Mouse (Mus musculus) kidney, embryonic 14.5 days (tissue): Measurements from ENCODE around the gene Plce1. TPM values are rescaled to one million over a fixed set of nuclear protein-coding genes. Genes with fewer than 3 reads are reported as not detected.

Experiments used
- ATAC-seq: fragments of 200-750 bp; cut with Nextera tagmentation; 2 replicates; pipeline ENCODE4 v1.8.0; 2017; ENCODE audit warnings: moderate number of reproducible peaks, mild to moderate bottlenecking, moderate TSS enrichment, moderate library complexity; ENCODE audit not compliant: low FRiP score, low TSS enrichment
- H3K27ac ChIP-seq: fragments of 300-500 bp; sonication (generic); 2 replicates; pipeline ENCODE4 v1.5.1; 2014; ENCODE audit warnings: low read depth, mild to moderate bottlenecking, low read length, moderate library complexity, mixed read lengths
- H3K27me3 ChIP-seq: fragments of 300-500 bp; sonication (generic); 2 replicates; pipeline ENCODE4 v1.6.1; 2014; ENCODE audit warnings: mild to moderate bottlenecking, low read length; ENCODE audit not compliant: control insufficient read depth, insufficient read depth
- H3K36me3 ChIP-seq: fragments of 300-500 bp; sonication (generic); 2 replicates; pipeline ENCODE4 v1.6.1; 2014; ENCODE audit warnings: low read length, mixed read lengths; ENCODE audit not compliant: control insufficient read depth, insufficient read depth
- H3K4me1 ChIP-seq: fragments of 300-500 bp; sonication (generic); 2 replicates; pipeline ENCODE4 v1.6.1; 2014; ENCODE audit warnings: low read length, mixed read lengths; ENCODE audit not compliant: control insufficient read depth, insufficient read depth
- H3K4me2 ChIP-seq: fragments of 300-500 bp; sonication (generic); replicated peaks from 2 replicates; pipeline ENCODE4 v1.6.1; 2014; ENCODE audit warnings: low read depth, mild to moderate bottlenecking, low read length
- H3K4me3 ChIP-seq: fragments of 300-500 bp; sonication (generic); 2 replicates; pipeline ENCODE4 v1.5.1; 2014; ENCODE audit warnings: mild to moderate bottlenecking, low read length
- H3K9ac ChIP-seq: fragments of 300-500 bp; sonication (generic); 2 replicates; pipeline ENCODE4 v1.6.1; 2014; ENCODE audit warnings: low read depth, mild to moderate bottlenecking, low read length, moderate library complexity
- H3K9me3 ChIP-seq: fragments of 300-500 bp; sonication (generic); 2 replicates; pipeline ENCODE4 v1.6.1; 2016; ENCODE audit warnings: low read length; ENCODE audit not compliant: control insufficient read depth
- WGBS: fragments of 180-500 bp; shearing (Covaris S2); extraction: QIAGEN DNeasy Blood & Tissue Kit; methylation state at CpG from one replicate; pipeline ENCODE4 v1.1.7; 2014; 5-methylcytosine and 5-hydroxymethylcytosine counted together
- polyA plus RNA-seq: library from polyadenylated mRNA; unstranded; fragments of >200 nt; fragmentation: Nextera tagmentation; extraction: Ambion mirVana; gene quantifications from 2 replicates; pipeline ENCODE4 v1.2.1, GENCODE M21; 2014

Gene Plce1
- polyA plus RNA-seq, 1 experiment from 2014 or later: 3.6 TPM

- H3K9ac ChIP-seq: no peak overlapping the region
These were observed 1.7 kb downstream of the Plce1 start for GRCm38 (mm10) chr19:38482406-38483181.

GRCm38 (mm10) chr19:38485779-38486555 lies 5.1 kb downstream of the Plce1 start:
- no peak overlapping the region for H3K27ac ChIP-seq
- H3K27me3 ChIP-seq: peaks cover 5% of the 10 kb centered on the region
- WGBS: 16% methylated on average over 11 of the region's 11 CpGs
- no peak overlapping the region for H3K4me2 ChIP-seq
- no peak overlapping the region for H3K4me3 ChIP-seq
- H3K9ac ChIP-seq: no peak overlapping the region
- 0 out of 2 replicates have a peak, but pooled peaks cover 3% of the 10 kb centered on the region for H3K4me1 ChIP-seq
- H3K36me3 ChIP-seq: no peaks in the 10 kb centered on the region
- ATAC-seq: no peak
- no peaks in the 10 kb centered on the region for H3K9me3 ChIP-seq

More at GRCm38 (mm10) chr19:38482406-38483181, 1.7 kb downstream of the Plce1 start:
- no peaks in the 10 kb centered on the region for H3K36me3 ChIP-seq
- H3K27ac ChIP-seq: no peak overlapping the region
- no peaks in the 10 kb centered on the region for H3K9me3 ChIP-seq
- WGBS: 21% methylated on average over 19 of the region's 19 CpGs
- peaks cover 9% of the 10 kb centered on the region for H3K27me3 ChIP-seq
- peak overlapping the region; percentile 61; the same call in 1 of the 2 replicates for H3K4me3 ChIP-seq
- H3K4me1 ChIP-seq: 0 out of 2 replicates have a peak, but pooled peaks cover 3% of the 10 kb centered on the region
- peak overlapping the region; percentile 96 for H3K4me2 ChIP-seq
- no peak for ATAC-seq

- Histone ChIP-seq H3K36me3 (no peaks in the 10 kb centered on the region), H3K9ac (no peak overlapping the region), H3K4me3 (no peak overlapping the region), H3K4me1 (no peaks in the 10 kb centered on the region), H3K27me3 (peaks cover 3% of the 10 kb centered on the region; the same call in 1 of the 2 replicates), H3K4me2 (no peak overlapping the region), H3K27ac (no peak overlapping the region), H3K9me3 (no peaks in the 10 kb centered on the region)
- WGBS: 73% methylated on average over 4 of the region's 4 CpGs
- ATAC-seq: no peak
These were observed 6.6 kb downstream of the Plce1 start for GRCm38 (mm10) chr19:38487501-38487900.

- H3K4me1 ChIP-seq: no peaks in the 10 kb centered on the region
- no peak overlapping the region for H3K4me3 ChIP-seq
- H3K36me3 ChIP-seq: no peaks in the 10 kb centered on the region
- no peak overlapping the region for H3K27ac ChIP-seq
- no peak for ATAC-seq
- no peak overlapping the region for H3K4me2 ChIP-seq
- whole genome bisulfite sequencing: 78% methylated on average over 9 of the region's 9 CpGs
- peaks cover 2% of the 10 kb centered on the region; the same call in 1 of the 2 replicates for H3K27me3 ChIP-seq
- no peaks in the 10 kb centered on the region for H3K9me3 ChIP-seq
- no peak overlapping the region for H3K9ac ChIP-seq
These were observed 7.4 kb downstream of the Plce1 start for GRCm38 (mm10) chr19:38488103-38488912.

- no peak overlapping the region for H3K4me3 ChIP-seq
- H3K9ac ChIP-seq: no peak overlapping the region
- 84% methylated on average over 5 of the region's 5 CpGs for WGBS
- H3K4me2 ChIP-seq: no peak overlapping the region
- no peaks in the 10 kb centered on the region for H3K9me3 ChIP-seq
- H3K4me1 ChIP-seq: no peaks in the 10 kb centered on the region
- no peak overlapping the region for H3K27ac ChIP-seq
- H3K36me3 ChIP-seq: no peaks in the 10 kb centered on the region
- H3K27me3 ChIP-seq: no peaks in the 10 kb centered on the region
- no peak for ATAC-seq
These were observed 17.3 kb downstream of the Plce1 start for GRCm38 (mm10) chr19:38498233-38498632.

- Histone ChIP-seq H3K27ac (no peak overlapping the region), H3K27me3 (no peaks in the 10 kb centered on the region), H3K4me2 (no peak overlapping the region), H3K9me3 (no peaks in the 10 kb centered on the region), H3K36me3 (no peaks in the 10 kb centered on the region), H3K4me3 (no peak overlapping the region), H3K9ac (no peak overlapping the region), H3K4me1 (no peaks in the 10 kb centered on the region)
- no peak for ATAC-seq
- WGBS: 22% methylated on average over 3 of the region's 3 CpGs
These were observed 23.7 kb downstream of the Plce1 start for GRCm38 (mm10) chr19:38504597-38504996.

- no peak overlapping the region for H3K4me2 ChIP-seq
- no peaks in the 10 kb centered on the region for H3K9me3 ChIP-seq
- ATAC-seq: no peak
- no peak overlapping the region for H3K27ac ChIP-seq
- H3K9ac ChIP-seq: no peak overlapping the region
- 88% methylated on average over 7 of the region's 7 CpGs for WGBS
- no peak overlapping the region for H3K4me3 ChIP-seq
- no peaks in the 10 kb centered on the region for H3K36me3 ChIP-seq
- no peaks in the 10 kb centered on the region for H3K4me1 ChIP-seq
- no peaks in the 10 kb centered on the region for H3K27me3 ChIP-seq
These were observed 25.2 kb downstream of the Plce1 start for GRCm38 (mm10) chr19:38506131-38506530.

- 85% methylated on average over 12 of the region's 12 CpGs for WGBS
These were observed 26.5 kb downstream of the Plce1 start for GRCm38 (mm10) chr19:38507251-38507965.

More at GRCm38 (mm10) chr19:38507251-38507965, 26.5 kb downstream of the Plce1 start:
- Histone ChIP-seq H3K9ac (no peak overlapping the region), H3K36me3 (no peaks in the 10 kb centered on the region), H3K4me3 (no peak overlapping the region), H3K27me3 (no peaks in the 10 kb centered on the region), H3K4me1 (no peaks in the 10 kb centered on the region), H3K4me2 (no peak overlapping the region), H3K27ac (no peak overlapping the region), H3K9me3 (no peaks in the 10 kb centered on the region)
- no peak for ATAC-seq
